Mouse (Mus musculus): ENCODE data around the gene Sspn. TPM values are rescaled to one million over a fixed set of nuclear protein-coding genes. Genes with fewer than 3 reads are reported as not detected.

The Sspn gene
- polyA plus RNA-seq, 1 experiment from 2014 or later: 9.8 TPM

GRCm38 (mm10) chr6:145977344-145977743, 45.9 kb downstream of the Sspn start:
- DNase-seq (ENCODE audit: low spot score) (no peak), ATAC-seq (replicated peaks; ENCODE audit: low FRiP score, low read depth) (no peak)
- H3K27me3 ChIP-seq (ENCODE audit: insufficient read depth, low read length): no peaks in the 10 kb centered on the region
- TF ChIP-seq CTCF (IDR thresholded peaks at IDR 0.05; ENCODE audit: low read depth): no peak
- no peaks in the 10 kb centered on the region for H3K9me3 ChIP-seq (replicated peaks; ENCODE audit: low read length)
- H3K9ac ChIP-seq (ENCODE audit: low read depth, low read length): no peak overlapping the region
- H3K4me3 ChIP-seq (replicated peaks; ENCODE audit: low read depth, low read length): no peak overlapping the region
- H3K27ac ChIP-seq: no peak overlapping the region
- WGBS: 93% methylated on average over 3 of the region's 3 CpGs
- H3K4me1 ChIP-seq (replicated peaks; ENCODE audit: insufficient read depth, low read length): no peaks in the 10 kb centered on the region
- no peak overlapping the region for H3K4me2 ChIP-seq (ENCODE audit: low read length)
- H3K36me3 ChIP-seq (ENCODE audit: insufficient read depth, low read length): no peaks in the 10 kb centered on the region

GRCm38 (mm10) chr6:145977771-145978450, 46.5 kb downstream of the Sspn start:
- Histone ChIP-seq H3K27ac (no peak overlapping the region), H3K4me1 (replicated peaks; ENCODE audit: insufficient read depth, low read length) (no peaks in the 10 kb centered on the region), H3K9ac (ENCODE audit: low read depth, low read length) (no peak overlapping the region), H3K4me2 (ENCODE audit: low read length) (no peak overlapping the region), H3K9me3 (replicated peaks; ENCODE audit: low read length) (no peaks in the 10 kb centered on the region), H3K4me3 (replicated peaks; ENCODE audit: low read depth, low read length) (no peak overlapping the region), H3K36me3 (ENCODE audit: insufficient read depth, low read length) (no peaks in the 10 kb centered on the region), H3K27me3 (ENCODE audit: insufficient read depth, low read length) (no peaks in the 10 kb centered on the region)
- no peak for TF ChIP-seq CTCF (IDR thresholded peaks at IDR 0.05; ENCODE audit: low read depth)
- DNase-seq (ENCODE audit: low spot score) (no peak), ATAC-seq (replicated peaks; ENCODE audit: low FRiP score, low read depth) (no peak)
- WGBS: 76% methylated on average over 8 of the region's 8 CpGs

DNA sequence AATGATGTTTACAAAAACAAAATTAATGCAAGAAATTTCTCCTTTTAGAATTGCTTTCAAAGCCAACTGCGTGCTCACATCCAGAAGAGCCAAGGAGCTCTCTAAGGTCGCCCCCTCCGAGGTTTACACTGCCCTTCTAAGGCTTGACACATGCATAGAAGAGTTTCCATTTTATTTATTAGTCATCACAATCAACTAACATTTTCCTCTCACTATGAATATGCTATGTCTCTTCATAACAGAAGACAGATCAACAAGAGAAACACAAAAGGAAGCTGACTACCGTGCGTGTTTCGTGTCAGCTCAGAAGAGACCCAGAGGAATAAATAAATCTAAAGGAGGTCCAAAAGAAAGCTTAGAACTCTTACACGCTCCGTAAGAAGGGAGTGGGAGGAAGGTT, 49.6 kb downstream of the Sspn start:
- Histone ChIP-seq H3K4me1 (replicated peaks; ENCODE audit: insufficient read depth, low read length) (no peaks in the 10 kb centered on the region), H3K4me3 (replicated peaks; ENCODE audit: low read depth, low read length) (no peak overlapping the region), H3K27me3 (ENCODE audit: insufficient read depth, low read length) (no peaks in the 10 kb centered on the region), H3K36me3 (ENCODE audit: insufficient read depth, low read length) (no peaks in the 10 kb centered on the region), H3K9ac (ENCODE audit: low read depth, low read length) (no peak overlapping the region), H3K4me2 (ENCODE audit: low read length) (no peak overlapping the region), H3K9me3 (replicated peaks; ENCODE audit: low read length) (no peaks in the 10 kb centered on the region), H3K27ac (no peak overlapping the region)
- no peak for TF ChIP-seq CTCF (IDR thresholded peaks at IDR 0.05; ENCODE audit: low read depth)
- WGBS: 67% methylated on average over 8 of the region's 8 CpGs
- no peak for ATAC-seq (replicated peaks; ENCODE audit: low FRiP score, low read depth)
- no peak for DNase-seq (ENCODE audit: low spot score)

GRCm38 (mm10) chr6:145982335-145982734, 50.9 kb downstream of the Sspn start:
- no peaks in the 10 kb centered on the region for H3K27me3 ChIP-seq (ENCODE audit: insufficient read depth, low read length)
- H3K36me3 ChIP-seq (ENCODE audit: insufficient read depth, low read length): no peaks in the 10 kb centered on the region
- WGBS: 96% methylated on average over 4 of the region's 4 CpGs
- ATAC-seq (replicated peaks; ENCODE audit: low FRiP score, low read depth) (no peak), DNase-seq (ENCODE audit: low spot score) (no peak)
- H3K4me1 ChIP-seq (replicated peaks; ENCODE audit: insufficient read depth, low read length): no peaks in the 10 kb centered on the region
- H3K9ac ChIP-seq (ENCODE audit: low read depth, low read length): no peak overlapping the region
- no peak for TF ChIP-seq CTCF (IDR thresholded peaks at IDR 0.05; ENCODE audit: low read depth)
- H3K27ac ChIP-seq: no peak overlapping the region
- H3K4me3 ChIP-seq (replicated peaks; ENCODE audit: low read depth, low read length): no peak overlapping the region
- H3K4me2 ChIP-seq (ENCODE audit: low read length): no peak overlapping the region
- H3K9me3 ChIP-seq (replicated peaks; ENCODE audit: low read length): no peaks in the 10 kb centered on the region

DNA sequence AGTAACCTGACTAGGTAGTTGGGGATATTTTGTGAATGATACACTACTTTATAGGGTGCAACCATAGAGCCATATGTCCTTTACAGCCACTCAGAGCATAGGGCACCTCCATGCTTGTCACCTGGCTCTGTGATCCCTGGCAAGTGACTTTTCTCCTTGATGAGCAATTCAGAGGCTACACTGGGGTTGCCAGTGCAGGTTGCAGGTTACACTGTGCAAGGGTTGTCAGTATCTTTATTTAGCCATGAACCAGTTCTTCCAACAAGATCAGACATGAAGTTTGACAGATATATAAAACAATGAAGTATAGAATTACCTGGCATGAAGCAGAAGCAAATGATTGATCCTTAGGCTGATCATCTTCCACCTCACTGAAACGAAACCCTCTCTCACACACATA, 59.1 kb downstream of the Sspn start:
- TF ChIP-seq CTCF (IDR thresholded peaks at IDR 0.05; ENCODE audit: low read depth): no peak
- Histone ChIP-seq H3K4me1 (replicated peaks; ENCODE audit: insufficient read depth, low read length) (no peaks in the 10 kb centered on the region), H3K4me3 (replicated peaks; ENCODE audit: low read depth, low read length) (no peak overlapping the region), H3K27me3 (ENCODE audit: insufficient read depth, low read length) (no peaks in the 10 kb centered on the region), H3K9me3 (replicated peaks; ENCODE audit: low read length) (no peaks in the 10 kb centered on the region), H3K4me2 (ENCODE audit: low read length) (no peak overlapping the region), H3K27ac (no peak overlapping the region), H3K9ac (ENCODE audit: low read depth, low read length) (no peak overlapping the region), H3K36me3 (ENCODE audit: insufficient read depth, low read length) (no peaks in the 10 kb centered on the region)
- no peak for ATAC-seq (replicated peaks; ENCODE audit: low FRiP score, low read depth)
- DNase-seq (ENCODE audit: low spot score): no peak
- WGBS: 88% methylated on average over 1 of the region's 1 CpGs

- Histone ChIP-seq H3K4me1 (replicated peaks; ENCODE audit: insufficient read depth, low read length) (no peaks in the 10 kb centered on the region), H3K9ac (ENCODE audit: low read depth, low read length) (no peak overlapping the region), H3K9me3 (replicated peaks; ENCODE audit: low read length) (no peaks in the 10 kb centered on the region), H3K36me3 (ENCODE audit: insufficient read depth, low read length) (no peaks in the 10 kb centered on the region), H3K27me3 (ENCODE audit: insufficient read depth, low read length) (no peaks in the 10 kb centered on the region), H3K4me2 (ENCODE audit: low read length) (no peak overlapping the region), H3K27ac (no peak overlapping the region), H3K4me3 (replicated peaks; ENCODE audit: low read depth, low read length) (no peak overlapping the region)
- DNase-seq (ENCODE audit: low spot score): no peak
- no peak for TF ChIP-seq CTCF (IDR thresholded peaks at IDR 0.05; ENCODE audit: low read depth)
- ATAC-seq (replicated peaks; ENCODE audit: low FRiP score, low read depth): no peak
- 46% methylated on average over 11 of the region's 11 CpGs for WGBS
Measured at GRCm38 (mm10) chr6:145992526-145992925, 61.1 kb downstream of the Sspn start.

DNA sequence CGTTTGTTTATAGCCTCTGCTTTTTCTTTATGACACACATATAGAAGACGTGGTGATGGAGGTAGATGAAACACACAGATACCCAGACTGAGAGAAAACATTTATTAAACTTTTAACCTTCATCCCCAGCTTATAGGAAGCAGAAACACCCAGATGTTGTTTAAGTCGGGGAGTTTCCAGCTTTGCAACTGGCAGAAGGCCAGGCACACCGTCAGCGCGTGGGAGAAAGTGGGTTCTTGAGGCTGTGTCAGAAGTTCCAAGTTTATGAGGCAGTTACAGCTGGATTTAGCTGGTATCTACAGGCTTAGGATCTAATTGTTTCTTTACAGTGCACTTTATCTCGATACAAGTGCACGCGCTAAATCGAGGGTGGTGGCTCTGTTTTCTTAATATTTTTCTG, 61.5 kb downstream of the Sspn start:
- no peaks in the 10 kb centered on the region for H3K4me1 ChIP-seq (replicated peaks; ENCODE audit: insufficient read depth, low read length)
- no peak overlapping the region for H3K4me2 ChIP-seq (ENCODE audit: low read length)
- peak; percentile 77 for DNase-seq (ENCODE audit: low spot score)
- TF ChIP-seq CTCF (IDR thresholded peaks at IDR 0.05; ENCODE audit: low read depth): no peak
- ATAC-seq (replicated peaks; ENCODE audit: low FRiP score, low read depth): peak; percentile 63; the same call in 1 of the 2 replicates
- H3K9me3 ChIP-seq (replicated peaks; ENCODE audit: low read length): no peaks in the 10 kb centered on the region
- H3K4me3 ChIP-seq (replicated peaks; ENCODE audit: low read depth, low read length): no peak overlapping the region
- no peaks in the 10 kb centered on the region for H3K36me3 ChIP-seq (ENCODE audit: insufficient read depth, low read length)
- H3K27ac ChIP-seq: no peak overlapping the region
- H3K9ac ChIP-seq (ENCODE audit: low read depth, low read length): no peak overlapping the region
- no peaks in the 10 kb centered on the region for H3K27me3 ChIP-seq (ENCODE audit: insufficient read depth, low read length)
- 17% methylated on average over 10 of the region's 10 CpGs for WGBS

All from kidney, postnatal 0 days (tissue).